Mouse (Mus musculus) G1E (cell line): ENCODE measurements at regions not wholly inside any gene's neighbourhood (a gene's known extent, or its start where the extent isn't known, plus 50 kb on each side); places are given as distances from the start of the nearest gene placed in this dataset.

Experiments
- CTCF ChIP-seq: IDR thresholded peaks from 2 replicates; pipeline ENCODE4 v1.5.1; 2012; ENCODE audit warnings: low read depth, low read length, inconsistent platforms, mixed read lengths
- GATA1 ChIP-seq: IDR thresholded peaks from 2 replicates; pipeline ENCODE4 v1.6.1; 2012; ENCODE audit warnings: borderline replicate concordance, low read length, inconsistent platforms, mixed read lengths
- POLR2AphosphoS5 ChIP-seq: IDR thresholded peaks from 2 replicates; pipeline ENCODE4 v1.6.1; 2012; ENCODE audit warnings: low read depth, low read length, inconsistent platforms; ENCODE audit not compliant: insufficient replicate concordance
- TAL1 ChIP-seq: conservative IDR thresholded peaks from 2 replicates; pipeline ENCODE4 v1.6.1; 2012; ENCODE audit warnings: low read depth, low read length, inconsistent platforms, mixed read lengths

DNA sequence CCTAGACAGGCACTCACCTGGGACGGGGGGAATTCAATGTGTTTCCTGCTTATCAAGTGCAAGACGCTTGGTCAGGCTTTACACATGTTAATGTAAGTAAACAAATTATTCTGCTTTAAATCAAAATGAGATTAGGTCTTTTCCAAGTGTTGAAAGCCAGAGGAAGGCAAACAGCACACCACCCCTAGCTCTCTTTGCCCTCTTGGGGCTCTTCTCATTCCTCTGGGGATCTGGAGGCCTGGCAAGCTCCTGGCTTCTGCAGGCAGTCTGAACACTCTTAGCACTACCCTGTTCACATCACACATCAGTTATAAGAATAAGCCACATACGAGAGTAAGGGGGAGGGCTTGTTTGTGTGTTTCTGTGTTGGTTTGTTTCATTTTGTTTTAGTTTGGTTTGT lies 142.8 kb upstream of the Hes1 start:
- TF ChIP-seq CTCF (no peak), TAL1 (no peak), GATA1 (no peak), POLR2AphosphoS5 (no peak)
